Mouse (Mus musculus): ENCODE measurements at regions not wholly inside any gene's neighbourhood (a gene's known extent, or its start where the extent isn't known, plus 50 kb on each side); places are given as distances from the start of the nearest gene placed in this dataset.

- DNase-seq (ENCODE audit: low spot score), result no peak
Measured at GRCm38 (mm10) chr4:142545187-142545586, 306.0 kb upstream of the Kazn start.

- DNase-seq (ENCODE audit: low spot score), result no peak
Measured at GRCm38 (mm10) chr4:142544736-142545135, 305.5 kb upstream of the Kazn start.

GRCm38 (mm10) chr4:142539200-142539750, 300.1 kb upstream of the Kazn start:
- no peak for DNase-seq (ENCODE audit: low spot score)

DNA sequence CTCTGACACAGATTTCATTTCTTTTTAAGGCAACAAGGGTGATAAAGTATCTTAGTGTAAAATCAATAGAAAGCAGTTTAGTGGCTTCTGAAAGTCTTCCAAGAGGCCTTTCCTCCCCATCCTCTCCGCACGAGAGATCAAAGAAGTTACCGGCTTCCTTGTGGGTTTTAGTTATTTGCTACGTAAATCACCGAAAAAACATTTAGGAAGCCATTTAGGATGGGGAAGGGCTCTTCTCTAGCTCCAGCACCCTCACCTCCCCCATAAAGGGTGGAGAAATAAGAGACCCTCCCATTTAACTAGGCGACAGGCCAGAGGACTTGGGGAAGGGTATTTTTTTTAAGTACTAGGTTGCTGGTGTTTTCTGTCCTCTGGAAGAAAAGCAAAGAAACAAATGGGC, 287.9 kb upstream of the Kazn start:
- DNase-seq (ENCODE audit: low spot score), result no peak

DNA sequence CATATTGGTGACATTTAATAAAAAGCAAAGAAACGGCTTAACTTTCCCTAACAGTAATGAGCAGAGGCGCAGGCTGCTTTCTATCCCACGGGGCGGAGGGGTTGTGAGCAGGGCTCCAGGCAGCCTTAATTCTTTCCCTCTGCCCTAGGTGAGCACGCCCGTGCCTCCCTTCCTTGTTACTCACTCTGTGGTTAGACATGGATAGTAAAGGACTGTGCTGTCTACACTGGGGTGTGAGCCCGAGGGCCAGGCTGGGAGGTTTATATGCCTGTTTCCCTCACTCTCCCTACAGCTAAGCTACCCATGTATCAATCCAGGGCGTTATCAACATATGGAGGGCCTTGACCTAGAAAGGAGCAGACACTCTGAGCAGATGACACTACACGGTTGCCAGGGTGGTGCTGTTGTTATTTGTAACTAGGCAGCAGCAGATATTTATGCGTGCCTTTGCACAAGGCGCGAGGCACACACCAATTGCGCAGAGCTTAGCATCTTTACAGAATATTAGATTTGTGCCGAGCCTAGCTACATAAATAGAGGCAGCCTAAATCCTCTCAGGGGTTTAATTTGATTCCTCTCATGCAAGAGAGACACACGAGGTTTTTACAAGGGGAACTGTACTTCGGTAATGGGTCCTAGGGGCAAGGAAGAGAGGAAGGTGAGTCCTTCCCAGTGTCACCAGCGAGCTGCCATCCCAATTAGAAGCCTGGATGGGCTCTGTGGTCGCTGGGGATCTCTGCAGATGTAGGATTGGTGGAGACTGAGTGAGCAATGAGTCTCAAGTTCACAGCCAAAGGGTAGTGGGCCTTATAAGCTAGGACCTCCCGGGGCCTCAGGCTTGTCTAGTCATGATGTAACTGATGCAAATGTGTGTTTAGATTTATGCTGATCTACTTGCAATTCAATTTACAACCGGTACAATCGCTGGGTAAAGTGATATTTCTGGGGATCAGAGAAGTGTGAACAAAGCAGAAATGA, 278.6 kb upstream of the Kazn start:
- no peak for DNase-seq (ENCODE audit: low spot score)

- no peak for DNase-seq (ENCODE audit: low spot score)
Measured at GRCm38 (mm10) chr4:142514751-142515150, 275.6 kb upstream of the Kazn start.

DNA sequence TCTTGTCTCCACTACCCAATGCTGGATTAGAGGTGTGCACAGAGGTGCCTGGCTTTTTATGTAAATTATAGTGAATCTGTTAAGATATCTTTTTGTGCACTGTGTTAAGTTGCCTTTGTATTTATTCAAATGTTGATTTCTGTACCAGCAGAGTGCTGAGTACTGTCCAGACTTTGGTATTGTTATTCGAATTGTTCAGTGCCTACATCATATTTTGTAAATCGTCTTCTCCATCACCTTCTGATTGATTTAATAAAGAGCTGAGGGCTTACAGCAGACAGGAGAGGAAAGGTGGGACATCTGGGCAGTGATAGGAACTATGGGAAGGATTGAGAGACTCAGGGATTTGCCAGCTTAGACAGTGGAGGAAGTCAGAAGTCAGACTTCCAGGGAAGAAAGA, 270.2 kb upstream of the Kazn start:
- DNase-seq (ENCODE audit: low spot score), result no peak

GRCm38 (mm10) chr4:142506383-142507211, 267.4 kb upstream of the Kazn start:
- DNase-seq (ENCODE audit: low spot score), result no peak

DNA sequence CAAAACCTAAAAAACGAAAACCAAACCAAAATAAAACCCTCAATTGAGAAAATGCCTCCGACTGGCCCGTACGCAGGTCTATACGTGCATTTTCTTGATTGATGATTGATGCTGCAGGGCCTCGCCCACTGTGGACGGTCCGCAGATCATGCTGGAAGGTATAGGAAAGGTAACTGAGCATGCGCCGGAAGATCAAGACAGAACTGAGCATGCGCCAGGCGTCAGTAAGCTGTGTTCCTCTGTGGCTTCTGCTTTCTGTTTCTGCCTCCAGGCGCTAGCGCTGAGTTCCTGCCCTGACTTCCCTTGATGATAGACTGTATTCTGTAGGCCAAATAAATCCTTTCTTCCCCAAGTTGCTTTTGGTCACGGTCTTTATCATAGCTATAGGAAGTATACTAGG, 264.6 kb upstream of the Kazn start:
- no peak for DNase-seq (ENCODE audit: low spot score)

DNA sequence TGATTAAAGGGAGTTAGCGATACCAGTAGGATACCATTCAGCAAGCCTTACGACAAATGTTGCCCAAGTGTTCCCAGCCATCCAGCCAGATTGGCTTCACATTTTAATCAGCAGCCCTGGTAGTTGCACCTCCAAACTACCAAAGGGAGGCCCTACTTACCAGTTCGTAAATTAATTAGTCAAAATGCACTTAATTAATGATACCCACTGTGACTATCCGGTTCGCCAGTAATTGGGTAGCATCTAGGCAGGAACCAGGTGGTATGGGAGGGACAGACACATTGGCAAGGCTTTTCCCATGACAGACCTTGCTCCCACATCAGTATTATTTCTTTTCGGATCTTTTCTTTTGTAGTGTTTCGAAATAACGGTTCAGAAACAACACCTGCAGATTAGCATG, 262.0 kb upstream of the Kazn start:
- no peak for DNase-seq (ENCODE audit: low spot score)

GRCm38 (mm10) chr4:142500541-142500940, 261.3 kb upstream of the Kazn start:
- DNase-seq (ENCODE audit: low spot score), result no peak

DNA sequence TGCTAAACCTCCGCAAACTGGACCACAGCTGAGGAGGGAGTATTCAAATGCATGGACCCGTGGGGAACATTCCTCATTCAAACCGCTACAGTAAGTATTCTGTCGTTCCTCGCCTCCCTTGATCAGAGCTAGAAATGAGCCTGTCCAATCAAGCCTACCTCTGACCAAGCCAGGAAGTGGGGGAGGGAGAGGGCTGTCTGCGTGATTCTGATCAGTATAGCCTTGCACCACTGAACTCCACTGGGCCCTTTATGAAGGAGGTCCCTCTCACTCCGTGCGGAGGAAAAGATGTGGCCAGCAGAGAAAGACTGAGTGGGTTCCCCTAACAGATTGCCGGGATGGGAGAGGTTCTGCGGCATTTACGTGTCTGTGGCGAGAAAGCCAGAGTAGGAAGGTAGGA, 257.4 kb upstream of the Kazn start:
- DNase-seq (ENCODE audit: low spot score), result no peak

- DNase-seq (ENCODE audit: low spot score), result no peak
Measured at GRCm38 (mm10) chr4:142492926-142493492, 253.8 kb upstream of the Kazn start.

DNA sequence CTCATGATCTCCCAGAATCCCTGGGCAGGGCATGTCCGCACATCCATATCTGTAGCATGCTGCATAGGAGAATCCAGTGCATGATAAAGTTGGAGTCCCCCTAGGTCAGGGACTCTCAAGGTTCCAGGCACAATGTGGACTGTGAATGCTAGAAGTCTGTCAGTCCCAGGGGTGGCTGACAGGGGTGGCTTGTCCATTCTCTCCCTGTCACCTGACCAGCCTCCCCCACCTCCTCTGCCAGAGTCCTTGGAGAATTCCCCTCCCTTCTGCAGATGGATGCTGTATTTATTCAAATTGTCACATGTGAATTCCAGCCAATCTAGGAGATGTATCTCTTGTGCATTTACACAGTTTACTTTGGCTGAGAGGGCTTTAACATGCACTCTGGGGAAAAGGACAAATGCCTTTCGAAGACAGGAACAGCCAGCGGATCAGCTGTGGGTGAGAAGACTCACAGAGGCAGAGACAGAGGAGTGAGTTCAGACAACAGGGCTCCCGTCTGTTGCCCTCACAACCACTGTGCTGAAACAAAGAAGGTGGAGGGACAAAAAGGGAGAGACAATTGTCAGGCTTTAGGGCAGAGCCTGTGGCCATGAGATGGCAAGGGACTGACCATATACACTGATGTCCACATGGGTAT, 246.7 kb upstream of the Kazn start:
- DNase-seq (ENCODE audit: low spot score), result no peak

DNA sequence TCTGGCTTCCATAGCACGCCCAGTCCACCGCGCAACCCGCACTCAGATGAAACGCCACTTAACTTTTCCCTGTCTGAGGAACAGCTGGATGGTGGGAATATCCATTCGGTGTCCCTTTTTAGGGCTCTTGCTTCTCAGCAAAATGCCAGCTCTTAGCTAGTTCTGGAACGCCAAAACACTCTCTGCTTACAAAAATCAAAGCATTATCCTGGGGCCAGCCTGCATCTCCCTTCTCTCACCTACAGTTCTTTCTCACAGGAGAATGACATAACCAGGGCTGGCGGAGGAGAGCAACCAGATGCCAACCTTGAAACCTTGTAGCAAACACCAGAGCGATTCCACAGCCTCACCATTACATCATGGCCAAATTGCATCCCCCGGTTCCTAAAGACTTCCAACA, 236.4 kb upstream of the Kazn start:
- no peak for DNase-seq (ENCODE audit: low spot score)

DNA sequence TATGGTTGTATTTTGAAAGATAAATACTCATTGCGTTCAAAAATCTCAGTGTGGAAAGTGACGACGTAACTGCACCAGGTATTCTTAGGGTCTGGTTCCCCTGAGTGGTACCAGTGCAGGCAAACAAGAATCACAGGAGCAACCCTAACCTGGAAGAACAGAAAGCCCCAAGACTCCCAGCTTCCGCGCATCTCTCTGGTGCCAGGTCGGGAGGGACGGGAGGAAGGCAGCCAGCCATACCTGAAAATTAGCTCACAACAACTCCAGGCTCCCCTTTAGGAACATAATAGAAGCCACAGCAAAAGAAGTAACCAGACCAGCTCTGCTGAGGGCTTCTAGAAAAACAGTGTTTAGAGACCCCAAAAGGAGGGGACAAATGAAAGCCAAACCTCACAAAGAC, 235.4 kb upstream of the Kazn start:
- no peak for DNase-seq (ENCODE audit: low spot score)

DNA sequence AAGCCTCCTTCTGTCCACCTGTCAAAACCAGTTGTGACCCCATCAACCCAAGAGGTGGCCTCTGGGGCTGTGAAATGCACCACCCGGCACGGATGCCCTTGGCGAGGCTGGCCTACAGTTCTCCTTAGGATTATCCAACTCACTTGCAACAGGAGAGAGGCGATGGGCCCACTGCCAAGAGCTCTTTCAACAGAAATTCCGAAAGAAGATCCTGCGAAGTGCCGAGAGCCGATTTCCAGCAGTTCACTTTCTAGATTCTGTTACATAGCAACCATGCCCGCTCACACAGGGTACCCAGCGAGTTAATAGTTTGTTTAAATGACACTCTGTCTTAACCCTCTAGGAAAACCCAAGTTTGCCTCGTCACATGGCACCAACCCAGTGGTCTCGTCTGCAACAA, 234.8 kb upstream of the Kazn start:
- DNase-seq (ENCODE audit: low spot score), result peak; percentile 49

GRCm38 (mm10) chr4:142473284-142473683, 234.1 kb upstream of the Kazn start:
- no peak for DNase-seq (ENCODE audit: low spot score)

DNA sequence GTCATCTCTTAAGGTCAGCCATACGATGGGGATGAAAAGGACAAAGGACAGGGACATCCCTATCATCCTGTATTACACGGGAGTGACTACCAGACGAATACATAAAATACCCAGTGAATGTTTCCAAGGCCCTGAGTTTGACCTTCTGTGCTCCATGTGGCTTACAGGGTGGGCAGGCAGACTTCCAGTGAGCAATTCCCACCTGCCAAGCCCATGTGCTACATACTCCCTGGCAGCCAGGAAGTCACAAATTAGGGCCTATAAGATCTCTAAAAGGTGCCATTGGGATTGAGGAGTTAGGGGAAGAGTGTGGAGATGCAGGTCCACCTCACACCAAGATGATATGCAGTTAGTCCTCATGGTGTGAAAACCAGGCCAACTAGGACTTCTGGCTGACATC, 233.1 kb upstream of the Kazn start:
- no peak for DNase-seq (ENCODE audit: low spot score)

GRCm38 (mm10) chr4:142470784-142471183, 231.6 kb upstream of the Kazn start:
- DNase-seq (ENCODE audit: low spot score), result no peak

DNA sequence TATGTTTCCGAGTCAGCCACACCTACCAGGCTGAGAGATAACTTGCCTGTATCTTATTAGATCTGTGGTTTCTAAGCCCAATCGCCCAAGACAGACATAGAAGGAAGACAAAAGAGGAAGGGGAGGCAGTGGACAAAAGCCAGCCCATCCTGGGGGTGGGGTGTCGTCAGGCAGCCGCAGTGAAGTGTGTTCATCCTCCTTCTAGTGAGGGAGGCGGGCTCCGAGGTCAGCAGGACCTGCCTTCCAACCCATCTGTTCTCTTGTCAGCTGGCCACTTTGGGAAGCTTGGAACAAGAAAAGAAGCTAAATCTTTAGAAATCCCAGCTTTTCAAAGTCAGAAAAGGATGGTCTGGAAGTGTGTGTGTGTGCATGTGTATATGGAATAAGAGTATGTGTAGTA, 228.7 kb upstream of the Kazn start:
- no peak for DNase-seq (ENCODE audit: low spot score)

DNA sequence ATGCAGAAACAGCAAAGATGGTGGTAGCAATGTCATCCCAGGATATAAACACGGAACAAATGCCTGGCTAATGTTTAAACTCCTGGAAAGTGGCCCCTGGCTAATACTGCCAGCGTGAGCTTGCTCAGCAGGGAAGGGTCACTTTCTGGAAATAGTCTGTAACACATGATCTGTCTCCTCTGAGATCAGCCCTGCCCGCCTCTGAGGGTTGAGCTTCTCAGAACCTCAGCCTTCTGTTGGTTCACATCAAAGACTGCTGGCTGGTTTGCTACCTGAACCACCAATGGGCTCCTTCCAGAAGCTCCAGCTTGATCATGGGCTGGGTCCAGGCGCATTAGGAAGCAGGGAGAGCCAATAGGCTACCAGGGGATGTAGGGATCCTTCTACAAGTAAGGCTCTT, 226.0 kb upstream of the Kazn start:
- DNase-seq (ENCODE audit: low spot score), result no peak
